8 mouse cellular contexts compared by ENCODE assay signal in genomic region chr13:36282018-36282417, GRCm38 (mm10).
DNase-seq lines count a peak whose midpoint lies in the region; ATAC-seq and TF ChIP-seq lines count a peak whose summit lies in the region.

No protein-coding gene starts in this region.

- no peaks in the 10 kb centered on the region for H3K9me3 ChIP-seq in G1E (replicated peaks)
- no peaks in the 10 kb centered on the region for H3K9me3 ChIP-seq in heart, postnatal 0 days (replicated peaks; ENCODE audit: control insufficient read depth, low read length)
- no peaks in the 10 kb centered on the region for H3K9me3 ChIP-seq in lung, postnatal 0 days (ENCODE audit: low read length)

- H3K4me1 ChIP-seq in G1E (ENCODE audit: insufficient read depth, low read depth, low read length) = peaks cover 11% of the 10 kb centered on the region
- H3K4me1 ChIP-seq in heart, postnatal 0 days (ENCODE audit: control insufficient read depth, insufficient read depth) = peaks cover 8% of the 10 kb centered on the region
- no peaks in the 10 kb centered on the region for H3K4me1 ChIP-seq in lung, postnatal 0 days (ENCODE audit: insufficient read depth, low read depth, low read length)

- no peak overlapping the region for H3K4me3 ChIP-seq in G1E (ENCODE audit: low read depth, low read length)
- no peak overlapping the region for H3K4me3 ChIP-seq in heart, postnatal 0 days (ENCODE audit: low read depth, low read length)
- no peak overlapping the region for H3K4me3 ChIP-seq in lung, postnatal 0 days (ENCODE audit: low read depth, low read length)

- H3K27ac ChIP-seq in heart, postnatal 0 days (ENCODE audit: low read depth) = no peak overlapping the region
- no peak overlapping the region for H3K27ac ChIP-seq in lung, postnatal 0 days (ENCODE audit: low read length)

- peak overlapping the region; percentile 33; the same call in 1 of the 2 replicates for H3K4me2 ChIP-seq in heart, postnatal 0 days (ENCODE audit: low read depth, low read length)
- no peak overlapping the region for H3K4me2 ChIP-seq in lung, postnatal 0 days (replicated peaks; ENCODE audit: low read depth, low read length)

- no peak overlapping the region for H3K9ac ChIP-seq in heart, postnatal 0 days (replicated peaks; ENCODE audit: low read depth, low read length)
- no peak overlapping the region for H3K9ac ChIP-seq in lung, postnatal 0 days (replicated peaks; ENCODE audit: low read depth)

- no peak for TF ChIP-seq EP300 in heart, postnatal 0 days (IDR thresholded peaks at IDR 0.05; ENCODE audit: low read depth)
- TF ChIP-seq EP300 in lung, postnatal 0 days (IDR thresholded peaks at IDR 0.05) = peak; percentile 20; the same call in 1 of the 2 replicates

- H3K36me3 ChIP-seq in G1E (replicated peaks) = peaks cover 9% of the 10 kb centered on the region
- H3K36me3 ChIP-seq in heart, postnatal 0 days (replicated peaks; ENCODE audit: control insufficient read depth, insufficient read depth, low read length) = no peaks in the 10 kb centered on the region
- no peaks in the 10 kb centered on the region for H3K36me3 ChIP-seq in lung, postnatal 0 days (ENCODE audit: insufficient read depth, low read length)

- TF ChIP-seq CTCF in G1E (IDR thresholded peaks at IDR 0.05; ENCODE audit: low read depth, low read length) = peak; percentile 35; the same call in 1 of the 2 replicates
- peak; percentile 87 for TF ChIP-seq CTCF in heart, postnatal 0 days (IDR thresholded peaks at IDR 0.05; ENCODE audit: low read depth)
- peak; percentile 90 for TF ChIP-seq CTCF in lung, postnatal 0 days (IDR thresholded peaks at IDR 0.05)

- DNase-seq in G1E (ENCODE audit: low spot score) = peak; percentile 13
- DNase-seq in brain, embryonic 18.5 days (ENCODE audit: low read depth, low spot score) = peak; percentile 72
- DNase-seq in fibroblast of lung, adult 2 months (ENCODE audit: low read depth) = peak; percentile 37
- DNase-seq in heart, postnatal 0 days (ENCODE audit: low spot score) = peak; percentile 83
- DNase-seq in layer of hippocampus, adult 11-12 months (ENCODE audit: low spot score) = peak; percentile 84
- DNase-seq in lung, postnatal 0 days (ENCODE audit: low spot score) = peak; percentile 87
- peak; percentile 81 for DNase-seq in retina, postnatal 1 day
- DNase-seq in urinary bladder, postnatal 14 days (ENCODE audit: low spot score) = peak; percentile 72

- no peak; the same call in 1 of the 2 replicates for ATAC-seq in G1E (ENCODE audit: extremely low read depth, insufficient number of reproducible peaks, low FRiP score, poor library complexity, severe bottlenecking)
- ATAC-seq in heart, postnatal 0 days (ENCODE audit: insufficient read depth, low read depth) = peak; percentile 82
- peak; percentile 65; the same call in 1 of the 2 replicates for ATAC-seq in lung, postnatal 0 days

- H3K27me3 ChIP-seq in G1E (ENCODE audit: insufficient read depth, low read length) = no peaks in the 10 kb centered on the region
- no peaks in the 10 kb centered on the region for H3K27me3 ChIP-seq in heart, postnatal 0 days (ENCODE audit: control insufficient read depth, insufficient read depth, low read length)
- H3K27me3 ChIP-seq in lung, postnatal 0 days (replicated peaks; ENCODE audit: insufficient read depth, low read length) = no peaks in the 10 kb centered on the region

- WGBS in heart, postnatal 0 days = 2% methylated on average over 6 of the region's 6 CpGs
- WGBS in lung, postnatal 0 days = 6% methylated on average over 6 of the region's 6 CpGs

Comparison
In these comparisons a context has a peak if more than half of its experiments do, and no peak if none do; other contexts are left out.
1. DNase-seq: peak in every context shown above with its lines; median percentile 87 in lung, postnatal 0 days; 84 in layer of hippocampus, adult 11-12 months; 83 in heart, postnatal 0 days; 81 in retina, postnatal 1 day; 72 in brain, embryonic 18.5 days; 72 in urinary bladder, postnatal 14 days; 37 in fibroblast of lung, adult 2 months; 13 in G1E.
2. CTCF ChIP-seq: peak in every context shown above with its lines; median percentile 90 in lung, postnatal 0 days; 87 in heart, postnatal 0 days; 35 in G1E.